ENCODE assay signal across 8 mouse cellular contexts in genomic region chr10:80656863-80657623, GRCm38 (mm10). TPM values are rescaled to one million over a fixed set of nuclear protein-coding genes. Genes with fewer than 3 reads are reported as not detected.
A peak's percentile ranks its signal among the peaks of the same experiment; 100 is the strongest.
DNase-seq lines count a peak whose midpoint lies in the region; ATAC-seq and TF ChIP-seq lines count a peak whose summit lies in the region.

Gene Btbd2 (minus strand): TSS chr10:80657071.

- H3K36me3 ChIP-seq in hindbrain, embryonic 15.5 days, result 0 out of 2 replicates have a peak, but pooled peaks cover under 1% of the 10 kb centered on the region
- H3K36me3 ChIP-seq in limb, embryonic 15.5 days, result peaks cover 12% of the 10 kb centered on the region; the same call in 1 of the 2 replicates
- H3K36me3 ChIP-seq in neural tube, embryonic 14.5 days (ENCODE audit: control insufficient read depth, insufficient read depth, low read length), result peaks cover 2% of the 10 kb centered on the region; the same call in 1 of the 2 replicates

- H3K27ac ChIP-seq in gastrocnemius, adult 2 months, result peak within 1 kb of the TSS; percentile 91
- peak within 1 kb of the TSS; percentile 94 for H3K27ac ChIP-seq in hindbrain, embryonic 15.5 days (replicated peaks)
- H3K27ac ChIP-seq in limb, embryonic 15.5 days, result peak within 1 kb of the TSS; percentile 89
- peak within 1 kb of the TSS; percentile 89 for H3K27ac ChIP-seq in neural tube, embryonic 14.5 days (ENCODE audit: low read depth, low read length)

- H3K9me3 ChIP-seq in hindbrain, embryonic 15.5 days, result no peaks in the 10 kb centered on the region
- H3K9me3 ChIP-seq in limb, embryonic 15.5 days, result no peaks in the 10 kb centered on the region
- H3K9me3 ChIP-seq in neural tube, embryonic 14.5 days (ENCODE audit: control insufficient read depth, low read length), result no peaks in the 10 kb centered on the region

- ATAC-seq in hindbrain, embryonic 15.5 days (ENCODE audit: low FRiP score, low read depth), result peak; percentile 59
- ATAC-seq in limb, embryonic 15.5 days (ENCODE audit: insufficient number of reproducible peaks, low FRiP score, low TSS enrichment, low read depth), result no peak
- ATAC-seq in neural tube, embryonic 14.5 days (ENCODE audit: low read depth), result peak; percentile 39

- H3K4me1 ChIP-seq in hindbrain, embryonic 15.5 days (replicated peaks), result peaks cover 38% of the 10 kb centered on the region
- peaks cover 39% of the 10 kb centered on the region for H3K4me1 ChIP-seq in limb, embryonic 15.5 days
- peaks cover 18% of the 10 kb centered on the region for H3K4me1 ChIP-seq in neural tube, embryonic 14.5 days (ENCODE audit: control insufficient read depth, insufficient read depth, low read length)

- H3K4me2 ChIP-seq in hindbrain, embryonic 15.5 days, result peak within 1 kb of the TSS; percentile 86
- peak within 1 kb of the TSS; percentile 65 for H3K4me2 ChIP-seq in limb, embryonic 15.5 days
- H3K4me2 ChIP-seq in neural tube, embryonic 14.5 days (ENCODE audit: low read depth, low read length), result peak within 1 kb of the TSS; percentile 91

- DNase-seq in layer of hippocampus, adult 18-20 months (ENCODE audit: low spot score in 2 of 2), result no peak
- DNase-seq in layer of hippocampus, adult 11-12 months (ENCODE audit: low spot score), result no peak
- DNase-seq in adrenal gland, postnatal 25 days, result no peak
- DNase-seq in gastrocnemius, adult 2 months, result no peak
- DNase-seq in frontal cortex, postnatal 14 days (ENCODE audit: low spot score in 2 of 2), result no peak

- WGBS in hindbrain, embryonic 15.5 days, result 25% methylated on average over 15 of the region's 15 CpGs
- WGBS in limb, embryonic 15.5 days, result 25% methylated on average over 15 of the region's 15 CpGs
- whole genome bisulfite sequencing in neural tube, embryonic 14.5 days, result 24% methylated on average over 15 of the region's 15 CpGs

- peak within 1 kb of the TSS; percentile 93 for H3K9ac ChIP-seq in hindbrain, embryonic 15.5 days
- peak within 1 kb of the TSS; percentile 91 for H3K9ac ChIP-seq in limb, embryonic 15.5 days
- H3K9ac ChIP-seq in neural tube, embryonic 14.5 days (replicated peaks; ENCODE audit: low read depth, low read length), result peak within 1 kb of the TSS; percentile 97

- H3K27me3 ChIP-seq in hindbrain, embryonic 15.5 days, result no peaks in the 10 kb centered on the region
- no peaks in the 10 kb centered on the region for H3K27me3 ChIP-seq in limb, embryonic 15.5 days
- H3K27me3 ChIP-seq in neural tube, embryonic 14.5 days (ENCODE audit: control insufficient read depth, insufficient read depth, low read length), result no peaks in the 10 kb centered on the region

- H3K4me3 ChIP-seq in gastrocnemius, adult 2 months, result peak within 1 kb of the TSS; percentile 93
- peak within 1 kb of the TSS; percentile 80 for H3K4me3 ChIP-seq in hindbrain, embryonic 15.5 days
- H3K4me3 ChIP-seq in limb, embryonic 15.5 days, result peak within 1 kb of the TSS; percentile 86
- H3K4me3 ChIP-seq in neural tube, embryonic 14.5 days (ENCODE audit: low read depth, low read length), result peak within 1 kb of the TSS; percentile 83

- TF ChIP-seq CTCF in gastrocnemius, adult 2 months (IDR thresholded peaks at IDR 0.05), result no peak

- intact Hi-C loops in gastrocnemius, adult 2 months (cut with DNase I), result no loop called here

RNA-seq across cellular contexts. Expression of gene Btbd2, which starts in this region (rescaled TPM):
- total RNA-seq in layer of hippocampus, adult 18-20 months (2021), result 100 to 1,000 TPM; 110 to 114 TPM
- total RNA-seq in adrenal gland, postnatal 25 days (2021), result 68.4 and 79.2 TPM in 2 replicates
- total RNA-seq in gastrocnemius, adult 2 months (2021), result 10 to 100 TPM; 34.7 to 40.0 TPM
- polyA plus RNA-seq in hindbrain, embryonic 15.5 days (2015; fragmentation: Nextera tagmentation; extraction: Ambion mirVana), result 83.6 and 93.2 TPM in 2 replicates
- polyA plus RNA-seq in limb, embryonic 15.5 days (2015; fragmentation: Nextera tagmentation; extraction: Ambion mirVana), result 54.7 and 68.2 TPM in 2 replicates
- polyA plus RNA-seq in neural tube, embryonic 14.5 days (2014; fragmentation: Nextera tagmentation; extraction: Ambion mirVana), result 75.0 and 79.7 TPM in 2 replicates
